Mouse (Mus musculus) forebrain, embryonic 16.5 days (tissue): Measurements from ENCODE around the gene Mrpl14. TPM values are rescaled to one million over a fixed set of nuclear protein-coding genes. Genes with fewer than 3 reads are reported as not detected.

Experiments used
- ATAC-seq: fragments of 200-750 bp; cut with Nextera tagmentation; 2 replicates; pipeline ENCODE4 v1.8.0; 2017; ENCODE audit warnings: mild to moderate bottlenecking, moderate library complexity
- H3K27ac ChIP-seq: fragments of 300-500 bp; sonication (generic); 2 replicates; pipeline ENCODE4 v1.5.1; 2014; ENCODE audit warnings: low read length, control low read depth
- H3K27me3 ChIP-seq: fragments of 300-500 bp; sonication (generic); replicated peaks from 2 replicates; pipeline ENCODE4 v1.6.1; 2014; ENCODE audit warnings: low read length; ENCODE audit not compliant: control insufficient read depth, insufficient read depth
- H3K36me3 ChIP-seq: fragments of 300-500 bp; sonication (generic); 2 replicates; pipeline ENCODE4 v1.6.1; 2014; ENCODE audit not compliant: control insufficient read depth, insufficient read depth
- H3K4me1 ChIP-seq: fragments of 300-500 bp; sonication (generic); replicated peaks from 2 replicates; pipeline ENCODE4 v1.6.1; 2014; ENCODE audit warnings: low read length; ENCODE audit not compliant: control insufficient read depth, insufficient read depth
- H3K4me2 ChIP-seq: fragments of 300-500 bp; sonication (generic); 2 replicates; pipeline ENCODE4 v1.6.1; 2014; ENCODE audit warnings: mild to moderate bottlenecking, low read length, control low read depth
- H3K4me3 ChIP-seq: fragments of 300-500 bp; sonication (generic); replicated peaks from 2 replicates; pipeline ENCODE4 v1.5.1; 2014; ENCODE audit warnings: mild to moderate bottlenecking, low read length, control low read depth
- H3K9ac ChIP-seq: fragments of 300-500 bp; sonication (generic); replicated peaks from 2 replicates; pipeline ENCODE4 v1.6.1; 2014; ENCODE audit warnings: low read depth, low read length, control low read depth
- H3K9me3 ChIP-seq: fragments of 300-500 bp; sonication (generic); 2 replicates; pipeline ENCODE4 v1.6.1; 2016; ENCODE audit warnings: low read length; ENCODE audit not compliant: control insufficient read depth
- WGBS: fragments of 180-500 bp; shearing (Covaris S2); extraction: QIAGEN DNeasy Blood & Tissue Kit; methylation state at CpG from one replicate; pipeline ENCODE4 v1.1.7; 2014; 5-methylcytosine and 5-hydroxymethylcytosine counted together
- polyA plus RNA-seq: library from polyadenylated mRNA; unstranded; fragments of >200 nt; fragmentation: Nextera tagmentation; extraction: Ambion mirVana; gene quantifications from 2 replicates; pipeline ENCODE4 v1.2.1, GENCODE M21; 2015

Mrpl14 gene
- polyA plus RNA-seq, result 93.4 and 112 TPM in 2 replicates

DNA sequence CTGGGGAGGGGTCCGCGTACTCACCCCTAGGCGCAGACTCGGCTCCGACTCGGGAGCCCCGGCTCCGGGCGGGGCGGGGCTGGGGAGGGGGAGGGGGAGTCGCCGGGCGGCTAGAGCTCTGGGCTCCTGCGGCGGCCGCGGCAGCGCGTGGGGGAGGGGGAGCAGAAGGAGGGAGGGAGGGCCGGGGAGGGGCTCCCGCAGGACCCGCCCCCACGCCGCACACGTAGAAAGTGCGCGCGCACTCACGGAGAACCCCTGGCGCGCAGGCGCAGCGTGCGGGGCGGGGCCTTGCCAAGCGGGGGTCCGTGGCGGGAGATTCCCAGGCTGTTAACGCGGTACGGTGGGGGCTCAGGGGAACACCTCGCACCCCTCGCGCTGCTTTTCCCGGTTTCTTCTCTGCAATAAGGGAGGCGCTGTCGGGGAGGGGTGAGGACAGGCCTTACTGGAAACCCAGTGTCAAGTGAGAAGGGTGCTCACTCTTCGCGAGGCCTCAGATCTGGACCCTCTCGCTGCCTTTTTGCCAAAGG lies at the start of gene Mrpl14:
Gene Mrpl14 (plus strand): TSS at position 230 of the 527 bp plus-strand sequence.
- Histone ChIP-seq H3K4me1 (peaks cover 22% of the 10 kb centered on the region), H3K36me3 (no peaks in the 10 kb centered on the region), H3K4me2 (peak within 1 kb of the TSS; percentile 76), H3K9me3 (no peaks in the 10 kb centered on the region), H3K27ac (peak within 1 kb of the TSS; percentile 87), H3K27me3 (no peaks in the 10 kb centered on the region), H3K9ac (peak within 1 kb of the TSS; percentile 84), H3K4me3 (peak within 1 kb of the TSS; percentile 89)
- 0% methylated on average over 31 of the region's 50 CpGs for WGBS
- ATAC-seq, result peak; percentile 89

DNA sequence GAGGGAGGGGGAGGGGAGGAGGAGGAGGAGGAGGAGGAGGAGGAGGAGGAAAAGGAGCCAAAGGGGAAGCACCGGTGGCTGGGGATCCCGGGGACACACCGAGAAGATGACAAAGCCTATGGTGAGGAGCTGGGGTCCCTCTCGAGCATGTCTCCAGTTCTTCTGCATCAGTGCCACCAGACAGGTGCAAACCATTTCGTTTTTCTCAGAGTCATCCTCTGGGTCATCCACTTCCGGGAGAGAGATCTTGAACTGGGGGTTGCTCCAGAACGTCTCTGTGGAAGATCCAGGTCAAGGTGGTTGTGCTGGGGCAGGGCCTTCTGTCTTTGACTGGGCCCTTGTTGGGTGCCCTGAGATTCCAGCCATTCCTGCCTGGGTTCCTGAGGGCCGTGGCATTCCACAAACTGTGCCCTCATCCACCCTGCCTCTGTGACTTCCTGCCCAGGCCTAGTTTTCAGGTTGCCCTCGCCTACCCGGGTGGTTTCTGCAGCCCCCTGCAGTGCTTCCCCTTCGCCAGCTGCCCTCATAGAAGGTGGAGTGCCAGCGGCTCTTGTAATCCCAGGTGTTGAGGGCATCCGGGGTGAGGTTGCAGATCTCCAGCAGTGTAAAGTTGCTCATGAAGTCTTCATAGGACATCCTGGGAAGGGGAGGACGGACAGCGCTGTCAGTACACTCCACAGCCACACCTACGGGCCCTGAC lies 47.4 kb upstream of the Mrpl14 start:
- ATAC-seq, result no peak
- no peaks in the 10 kb centered on the region for H3K9me3 ChIP-seq
- no peak overlapping the region for H3K9ac ChIP-seq
- H3K27ac ChIP-seq, result no peak overlapping the region
- H3K27me3 ChIP-seq, result no peaks in the 10 kb centered on the region
- no peaks in the 10 kb centered on the region for H3K36me3 ChIP-seq
- 81% methylated on average over 14 of the region's 16 CpGs for WGBS
- H3K4me3 ChIP-seq, result no peak overlapping the region
- H3K4me1 ChIP-seq, result no peaks in the 10 kb centered on the region
- H3K4me2 ChIP-seq, result no peak overlapping the region

DNA sequence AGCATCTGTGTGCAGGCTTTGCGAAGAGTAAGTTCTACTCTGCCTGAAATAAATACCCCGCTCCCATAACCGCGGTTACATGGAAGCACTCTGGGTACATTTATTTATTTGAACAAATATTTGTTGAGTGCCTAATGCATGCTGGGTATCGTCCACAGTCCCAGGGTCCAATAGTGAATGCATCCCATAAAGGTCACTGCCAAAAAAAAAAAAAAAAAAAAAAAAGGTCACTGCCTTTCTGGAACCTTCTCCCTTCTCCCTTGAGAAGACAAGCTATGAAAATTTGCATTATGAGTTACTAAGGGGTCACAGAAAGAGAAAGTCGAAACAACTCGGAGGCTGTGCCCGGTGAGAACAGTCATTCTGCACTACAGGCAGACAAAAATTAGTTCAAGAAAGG lies 44.1 kb upstream of the Mrpl14 start:
- no peaks in the 10 kb centered on the region for H3K4me1 ChIP-seq
- H3K27me3 ChIP-seq, result no peaks in the 10 kb centered on the region
- no peaks in the 10 kb centered on the region for H3K36me3 ChIP-seq
- no peak overlapping the region for H3K4me3 ChIP-seq
- ATAC-seq, result no peak
- H3K9ac ChIP-seq, result no peak overlapping the region
- H3K9me3 ChIP-seq, result no peaks in the 10 kb centered on the region
- H3K27ac ChIP-seq, result no peak overlapping the region
- no peak overlapping the region for H3K4me2 ChIP-seq
- WGBS, result 89% methylated on average over 8 of the region's 8 CpGs

DNA sequence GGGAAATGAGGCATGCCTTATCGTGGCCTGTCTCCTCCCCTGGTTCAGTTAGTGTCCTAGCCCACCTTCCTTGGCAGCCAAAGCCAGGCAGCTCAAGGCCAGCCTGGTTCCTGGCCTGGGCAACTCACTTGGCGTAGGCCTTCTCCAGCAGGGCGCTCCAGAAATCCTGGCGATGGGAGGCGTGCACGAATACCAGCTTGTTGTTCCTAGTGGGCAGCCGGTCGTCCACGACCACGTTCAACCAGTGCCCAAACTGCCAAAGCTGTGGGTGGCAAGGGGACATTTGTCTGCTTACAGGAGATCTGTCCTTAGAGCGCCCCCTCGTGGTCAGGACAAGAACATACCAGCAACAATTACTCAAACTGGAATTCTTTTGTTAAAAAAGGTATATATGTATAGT lies 43.4 kb upstream of the Mrpl14 start:
- 15% methylated on average over 12 of the region's 12 CpGs for WGBS
- H3K36me3 ChIP-seq, result no peaks in the 10 kb centered on the region
- no peaks in the 10 kb centered on the region for H3K9me3 ChIP-seq
- no peak overlapping the region for H3K27ac ChIP-seq
- no peaks in the 10 kb centered on the region for H3K27me3 ChIP-seq
- H3K4me3 ChIP-seq, result no peak overlapping the region
- H3K4me1 ChIP-seq, result no peaks in the 10 kb centered on the region
- peak; percentile 31; the same call in 1 of the 2 replicates for ATAC-seq
- H3K4me2 ChIP-seq, result no peak overlapping the region
- H3K9ac ChIP-seq, result no peak overlapping the region

DNA sequence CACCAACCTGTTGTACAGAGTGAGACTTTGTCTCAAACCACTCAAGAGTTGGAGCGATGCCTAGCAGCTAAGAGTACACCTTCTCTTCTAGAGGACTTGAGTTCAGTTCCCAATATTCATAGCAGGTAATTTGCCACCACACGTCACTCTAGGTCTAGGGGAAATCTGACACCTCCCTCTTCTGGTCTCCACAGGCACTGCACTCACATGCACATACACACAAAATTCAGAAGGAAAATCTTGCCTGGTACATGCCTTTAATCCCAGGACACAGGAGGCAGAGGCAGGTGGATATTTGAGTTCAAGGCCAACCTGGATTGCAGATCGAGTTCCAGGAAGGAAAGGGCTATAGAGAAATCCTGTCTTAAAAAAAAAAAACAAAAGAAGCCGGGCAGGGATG lies 41.9 kb upstream of the Mrpl14 start:
- 92% methylated on average over 4 of the region's 4 CpGs for WGBS
- no peaks in the 10 kb centered on the region for H3K9me3 ChIP-seq
- no peak for ATAC-seq

DNA sequence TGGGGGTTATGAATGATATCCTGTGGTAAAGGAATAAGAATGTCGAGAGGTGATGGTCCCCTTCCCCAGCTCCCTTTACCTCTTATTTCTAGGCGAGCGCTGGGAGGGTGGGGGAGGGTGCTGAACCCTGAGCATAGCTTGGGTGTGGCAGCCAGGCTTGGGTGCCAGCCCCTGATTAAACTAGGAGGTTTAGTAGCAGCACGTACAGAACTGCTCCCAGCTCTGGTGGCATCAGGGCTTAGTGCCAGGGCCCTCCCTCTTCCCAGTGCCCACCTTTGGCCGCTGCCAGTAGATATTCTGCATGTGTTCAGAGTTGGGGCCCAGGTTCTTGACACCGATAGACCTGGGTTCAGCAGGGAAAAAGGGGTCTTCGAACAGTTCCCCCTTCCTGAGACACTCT lies 32.9 kb upstream of the Mrpl14 start:
- H3K9ac ChIP-seq, result no peak overlapping the region
- no peak overlapping the region for H3K4me2 ChIP-seq
- H3K27me3 ChIP-seq, result no peaks in the 10 kb centered on the region
- no peaks in the 10 kb centered on the region for H3K4me1 ChIP-seq
- WGBS, result 73% methylated on average over 7 of the region's 7 CpGs
- H3K4me3 ChIP-seq, result no peak overlapping the region
- no peak overlapping the region for H3K27ac ChIP-seq
- H3K9me3 ChIP-seq, result no peaks in the 10 kb centered on the region
- H3K36me3 ChIP-seq, result no peaks in the 10 kb centered on the region
- no peak for ATAC-seq

More for the DNA sequence above, 41.9 kb upstream of the Mrpl14 start:
- no peak overlapping the region for H3K4me2 ChIP-seq
- no peaks in the 10 kb centered on the region for H3K36me3 ChIP-seq
- no peaks in the 10 kb centered on the region for H3K27me3 ChIP-seq
- H3K27ac ChIP-seq, result no peak overlapping the region
- H3K9ac ChIP-seq, result no peak overlapping the region
- H3K4me1 ChIP-seq, result no peaks in the 10 kb centered on the region
- no peak overlapping the region for H3K4me3 ChIP-seq

DNA sequence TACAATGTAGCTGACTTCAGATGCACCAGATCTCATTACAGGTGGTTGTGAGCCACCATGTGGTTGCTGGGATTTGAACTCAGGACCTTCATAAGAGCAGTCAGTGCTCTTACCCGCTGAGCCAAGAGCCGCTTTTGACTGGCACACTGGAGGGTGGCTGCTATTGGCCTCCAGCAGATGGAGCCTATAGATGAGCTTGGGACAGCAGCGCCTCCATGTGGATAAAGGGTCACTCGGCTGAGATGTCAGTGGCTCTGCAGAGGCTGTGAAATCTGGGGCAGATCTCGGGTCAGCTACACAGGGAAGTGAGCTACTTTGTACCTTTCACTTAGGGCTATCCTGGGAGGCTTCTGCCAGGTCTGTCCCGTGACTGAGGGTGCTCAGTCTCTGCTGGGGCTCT lies 30.3 kb upstream of the Mrpl14 start:
- no peaks in the 10 kb centered on the region for H3K27me3 ChIP-seq
- WGBS, result 29% methylated on average over 6 of the region's 6 CpGs
- no peak overlapping the region for H3K9ac ChIP-seq
- H3K27ac ChIP-seq, result no peak overlapping the region
- no peaks in the 10 kb centered on the region for H3K9me3 ChIP-seq
- H3K4me2 ChIP-seq, result no peak overlapping the region
- no peak overlapping the region for H3K4me3 ChIP-seq
- ATAC-seq, result no peak
- H3K36me3 ChIP-seq, result peaks cover 1% of the 10 kb centered on the region; the same call in 1 of the 2 replicates
- H3K4me1 ChIP-seq, result no peaks in the 10 kb centered on the region

DNA sequence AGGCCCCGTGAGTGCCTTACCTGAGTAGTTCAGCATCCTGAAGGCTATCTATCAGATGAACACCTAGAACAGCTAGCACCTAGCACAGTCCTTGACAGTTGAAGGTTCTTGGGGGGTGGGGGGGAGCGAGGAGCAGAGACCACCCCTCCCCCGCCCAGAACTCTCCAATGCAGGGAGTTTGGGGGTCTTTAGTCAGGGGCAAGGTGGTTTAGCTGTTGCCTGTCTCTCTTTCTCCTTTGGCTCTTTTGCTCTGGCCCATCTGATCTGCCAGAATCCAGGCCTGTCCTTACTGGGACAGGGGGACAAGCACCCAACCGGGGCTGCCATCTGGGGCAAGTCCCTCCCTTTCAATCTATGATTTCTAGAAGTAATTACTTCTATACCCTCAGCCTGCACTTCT lies 26.9 kb upstream of the Mrpl14 start, which contains the start of gene Capn11:
Gene Capn11 (minus strand): TSS at position 101 of the 400 bp plus-strand sequence.
- H3K27me3 ChIP-seq, result no peaks in the 10 kb centered on the region
- no peak within 1 kb of the TSS for H3K9ac ChIP-seq
- no peaks in the 10 kb centered on the region for H3K9me3 ChIP-seq
- no peak within 1 kb of the TSS for H3K4me3 ChIP-seq
- ATAC-seq, result no peak
- H3K4me1 ChIP-seq, result no peaks in the 10 kb centered on the region
- 84% methylated on average over 4 of the region's 4 CpGs for WGBS
- peaks cover 15% of the 10 kb centered on the region for H3K36me3 ChIP-seq
- no peak within 1 kb of the TSS for H3K4me2 ChIP-seq
- no peak within 1 kb of the TSS for H3K27ac ChIP-seq

DNA sequence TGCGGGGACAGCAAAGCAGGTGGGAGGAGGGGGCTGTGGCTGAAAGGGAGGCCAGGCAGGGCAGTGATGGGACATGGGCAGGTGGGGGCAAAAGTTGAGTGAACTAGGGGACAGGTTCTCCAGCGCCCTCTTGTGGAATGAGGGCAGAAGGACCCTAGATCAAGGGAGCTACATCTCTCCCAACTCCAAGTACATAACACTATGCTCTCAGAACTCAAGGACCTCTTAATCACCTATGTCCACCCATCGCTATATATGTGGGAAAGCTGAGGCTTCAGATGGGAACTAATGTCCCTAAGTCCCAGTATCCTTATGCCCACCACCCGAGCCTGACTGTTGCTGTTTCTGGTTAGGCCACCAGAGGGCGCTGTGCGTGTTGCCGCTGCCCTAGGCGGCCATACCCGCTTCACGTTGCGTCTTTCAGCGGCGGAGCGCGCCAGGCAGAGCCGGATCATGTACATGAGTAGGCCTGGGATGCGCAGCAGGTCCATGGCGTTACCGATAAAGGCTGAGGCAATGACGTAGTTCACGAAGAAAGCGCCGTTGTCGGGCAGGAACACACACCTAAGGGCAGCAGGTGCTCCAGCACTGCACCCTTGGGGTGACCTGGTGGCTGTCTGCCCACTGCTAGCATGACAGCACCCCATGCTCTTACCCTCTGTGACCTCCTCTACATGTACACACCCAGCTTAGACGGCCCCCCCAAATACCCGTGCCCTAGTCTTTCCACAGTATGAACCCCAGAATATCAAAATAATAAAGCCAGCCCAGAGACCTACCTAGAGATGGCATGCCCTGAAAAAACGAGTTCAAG lies 22.8 kb upstream of the Mrpl14 start:
- Histone ChIP-seq H3K4me2 (peak overlapping the region; percentile 3; the same call in 1 of the 2 replicates), H3K9ac (no peak overlapping the region), H3K27me3 (no peaks in the 10 kb centered on the region), H3K4me3 (no peak overlapping the region), H3K27ac (no peak overlapping the region), H3K36me3 (peaks cover 33% of the 10 kb centered on the region), H3K9me3 (no peaks in the 10 kb centered on the region), H3K4me1 (no peaks in the 10 kb centered on the region)
- WGBS, result 19% methylated on average over 27 of the region's 27 CpGs
- ATAC-seq, result peak; percentile 77
